Mouse (Mus musculus) intestine, embryonic 15.5 days (tissue): ENCODE measurements around the gene Zfp867. TPM values are rescaled to one million over a fixed set of nuclear protein-coding genes. Genes with fewer than 3 reads are reported as not detected.

Source experiments
- ATAC-seq: fragments of 200-750 bp; cut with Nextera tagmentation; 2 replicates; pipeline ENCODE4 v1.8.0; 2017; ENCODE audit warnings: moderate TSS enrichment, moderate library complexity
- H3K27ac ChIP-seq: fragments of 300-500 bp; sonication (generic); 2 replicates; pipeline ENCODE4 v1.5.1; 2015; ENCODE audit warnings: mild to moderate bottlenecking, inconsistent platforms
- H3K27me3 ChIP-seq: fragments of 300-500 bp; sonication (generic); replicated peaks from 2 replicates; pipeline ENCODE4 v1.6.1; 2015; ENCODE audit warnings: inconsistent platforms
- H3K36me3 ChIP-seq: fragments of 300-500 bp; sonication (generic); 2 replicates; pipeline ENCODE4 v1.6.1; 2015; ENCODE audit warnings: inconsistent platforms
- H3K4me1 ChIP-seq: fragments of 300-500 bp; sonication (generic); replicated peaks from 2 replicates; pipeline ENCODE4 v1.6.1; 2015; ENCODE audit warnings: inconsistent platforms
- H3K4me2 ChIP-seq: fragments of 300-500 bp; sonication (generic); replicated peaks from 2 replicates; pipeline ENCODE4 v1.6.1; 2015; ENCODE audit warnings: mild to moderate bottlenecking, inconsistent platforms
- H3K4me3 ChIP-seq: fragments of 300-500 bp; sonication (generic); replicated peaks from 2 replicates; pipeline ENCODE4 v1.5.1; 2015; ENCODE audit warnings: inconsistent platforms
- H3K9ac ChIP-seq: fragments of 300-500 bp; sonication (generic); 2 replicates; pipeline ENCODE4 v1.6.1; 2015; ENCODE audit warnings: inconsistent platforms
- H3K9me3 ChIP-seq: fragments of 300-500 bp; sonication (generic); 2 replicates; pipeline ENCODE4 v1.6.1; 2016; ENCODE audit warnings: inconsistent platforms
- WGBS: fragments of 180-500 bp; shearing (Covaris S2); methylation state at CpG from one replicate; pipeline ENCODE4 v1.1.7; 2015; 5-methylcytosine and 5-hydroxymethylcytosine counted together
- polyA plus RNA-seq: library from polyadenylated mRNA; unstranded; fragments of >200 nt; fragmentation: Nextera tagmentation; extraction: Ambion mirVana; gene quantifications from 2 replicates; pipeline ENCODE4 v1.2.1, GENCODE M21; 2015

Gene Zfp867
- 4.7 and 5.3 TPM in 2 replicates for polyA plus RNA-seq

- peak; percentile 93 for ATAC-seq
- WGBS = under 1% methylated on average over 19 of the region's 19 CpGs
- H3K9me3 ChIP-seq = no peaks in the 10 kb centered on the region
Observed at GRCm38 (mm10) chr11:59472326-59472677, at the start of gene Zfp867. TSS of gene Zfp867 (minus strand) at chr11:59472474.

GRCm38 (mm10) chr11:59519741-59520495, 47.6 kb upstream of the Zfp867 start:
- 0 out of 2 replicates have a peak, but pooled peaks have one; percentile 51 for ATAC-seq
- Histone ChIP-seq H3K27me3 (no peaks in the 10 kb centered on the region), H3K9ac (no peak overlapping the region), H3K4me1 (0 out of 2 replicates have a peak, but pooled peaks cover 5% of the 10 kb centered on the region), H3K9me3 (no peaks in the 10 kb centered on the region), H3K36me3 (no peaks in the 10 kb centered on the region), H3K4me3 (no peak overlapping the region), H3K4me2 (no peak overlapping the region), H3K27ac (no peak overlapping the region)
- 63% methylated on average over 6 of the region's 6 CpGs for WGBS

More at GRCm38 (mm10) chr11:59472326-59472677, at the start of gene Zfp867:
- Histone ChIP-seq H3K27ac (peak within 1 kb of the TSS; percentile 80), H3K27me3 (no peaks in the 10 kb centered on the region), H3K4me2 (peak within 1 kb of the TSS; percentile 88), H3K9ac (peak within 1 kb of the TSS; percentile 89), H3K4me3 (peak within 1 kb of the TSS; percentile 89), H3K4me1 (peaks cover 4% of the 10 kb centered on the region; the same call in 1 of the 2 replicates), H3K36me3 (no peaks in the 10 kb centered on the region)

GRCm38 (mm10) chr11:59518226-59518625, 46.0 kb upstream of the Zfp867 start:
- 42% methylated on average over 10 of the region's 10 CpGs for WGBS
- Histone ChIP-seq H3K36me3 (no peaks in the 10 kb centered on the region), H3K4me2 (no peak overlapping the region), H3K9ac (no peak overlapping the region), H3K27ac (no peak overlapping the region), H3K4me1 (0 out of 2 replicates have a peak, but pooled peaks cover 5% of the 10 kb centered on the region), H3K27me3 (no peaks in the 10 kb centered on the region), H3K4me3 (no peak overlapping the region), H3K9me3 (no peaks in the 10 kb centered on the region)
- ATAC-seq = no peak

- Histone ChIP-seq H3K4me1 (0 out of 2 replicates have a peak, but pooled peaks cover 5% of the 10 kb centered on the region), H3K36me3 (no peaks in the 10 kb centered on the region), H3K4me2 (no peak overlapping the region), H3K27ac (no peak overlapping the region), H3K9me3 (no peaks in the 10 kb centered on the region), H3K9ac (no peak overlapping the region), H3K27me3 (no peaks in the 10 kb centered on the region), H3K4me3 (no peak overlapping the region)
- WGBS = 93% methylated on average over 1 of the region's 1 CpGs
- ATAC-seq = no peak
Observed at GRCm38 (mm10) chr11:59517441-59517840, 45.2 kb upstream of the Zfp867 start.

GRCm38 (mm10) chr11:59514789-59515188, 42.5 kb upstream of the Zfp867 start:
- no peak overlapping the region for H3K4me3 ChIP-seq
- H3K27me3 ChIP-seq = no peaks in the 10 kb centered on the region
- H3K36me3 ChIP-seq = 0 out of 2 replicates have a peak, but pooled peaks cover 3% of the 10 kb centered on the region
- ATAC-seq = no peak
- H3K9me3 ChIP-seq = no peaks in the 10 kb centered on the region
- 51% methylated on average over 3 of the region's 3 CpGs for WGBS
- H3K9ac ChIP-seq = no peak overlapping the region
- H3K27ac ChIP-seq = no peak overlapping the region
- H3K4me2 ChIP-seq = no peak overlapping the region
- H3K4me1 ChIP-seq = 0 out of 2 replicates have a peak, but pooled peaks cover 3% of the 10 kb centered on the region

- Histone ChIP-seq H3K4me3 (no peak overlapping the region), H3K9ac (no peak overlapping the region), H3K9me3 (no peaks in the 10 kb centered on the region), H3K36me3 (0 out of 2 replicates have a peak, but pooled peaks cover 3% of the 10 kb centered on the region), H3K27me3 (no peaks in the 10 kb centered on the region), H3K27ac (no peak overlapping the region), H3K4me2 (no peak overlapping the region), H3K4me1 (no peaks in the 10 kb centered on the region)
- 59% methylated on average over 6 of the region's 6 CpGs for WGBS
- no peak for ATAC-seq
Observed at GRCm38 (mm10) chr11:59514381-59514780, 42.1 kb upstream of the Zfp867 start.

- H3K4me1 ChIP-seq = peaks cover 3% of the 10 kb centered on the region; the same call in 1 of the 2 replicates
- no peaks in the 10 kb centered on the region for H3K27me3 ChIP-seq
- ATAC-seq = no peak
- WGBS = 89% methylated on average over 3 of the region's 3 CpGs
- 0 out of 2 replicates have a peak, but pooled peaks cover 3% of the 10 kb centered on the region for H3K36me3 ChIP-seq
- H3K9ac ChIP-seq = no peak overlapping the region
- H3K4me2 ChIP-seq = no peak overlapping the region
- H3K9me3 ChIP-seq = no peaks in the 10 kb centered on the region
- H3K4me3 ChIP-seq = no peak overlapping the region
- H3K27ac ChIP-seq = no peak overlapping the region
Observed at GRCm38 (mm10) chr11:59513556-59513955, 41.3 kb upstream of the Zfp867 start.

GRCm38 (mm10) chr11:59512733-59513132, 40.5 kb upstream of the Zfp867 start:
- no peaks in the 10 kb centered on the region for H3K27me3 ChIP-seq
- peaks cover 4% of the 10 kb centered on the region; the same call in 1 of the 2 replicates for H3K4me1 ChIP-seq
- no peak overlapping the region for H3K4me3 ChIP-seq
- 0 out of 2 replicates have a peak, but pooled peaks cover 3% of the 10 kb centered on the region for H3K36me3 ChIP-seq
- no peaks in the 10 kb centered on the region for H3K9me3 ChIP-seq
- no peak overlapping the region for H3K27ac ChIP-seq
- H3K9ac ChIP-seq = no peak overlapping the region
- no peak for ATAC-seq
- WGBS = 85% methylated on average over 10 of the region's 10 CpGs
- H3K4me2 ChIP-seq = no peak overlapping the region

- no peak overlapping the region for H3K4me3 ChIP-seq
- 81% methylated on average over 1 of the region's 1 CpGs for WGBS
- no peaks in the 10 kb centered on the region for H3K9me3 ChIP-seq
- H3K4me1 ChIP-seq = peaks cover 12% of the 10 kb centered on the region
- ATAC-seq = no peak
- no peak overlapping the region for H3K9ac ChIP-seq
- no peak overlapping the region for H3K4me2 ChIP-seq
- no peak overlapping the region for H3K27ac ChIP-seq
- H3K27me3 ChIP-seq = no peaks in the 10 kb centered on the region
- H3K36me3 ChIP-seq = 0 out of 2 replicates have a peak, but pooled peaks cover 3% of the 10 kb centered on the region
Observed at GRCm38 (mm10) chr11:59511558-59511957, 39.3 kb upstream of the Zfp867 start.

- H3K27me3 ChIP-seq = no peaks in the 10 kb centered on the region
- ATAC-seq = peak; percentile 13; the same call in 1 of the 2 replicates
- peaks cover 19% of the 10 kb centered on the region for H3K4me1 ChIP-seq
- peak overlapping the region; percentile 95 for H3K4me2 ChIP-seq
- no peaks in the 10 kb centered on the region for H3K9me3 ChIP-seq
- WGBS = 3% methylated on average over 14 of the region's 14 CpGs
- H3K36me3 ChIP-seq = peaks cover 22% of the 10 kb centered on the region
- H3K9ac ChIP-seq = peak overlapping the region; percentile 97
- peak overlapping the region; percentile 94 for H3K27ac ChIP-seq
- peak overlapping the region; percentile 92 for H3K4me3 ChIP-seq
Observed at GRCm38 (mm10) chr11:59506713-59507074, 34.4 kb upstream of the Zfp867 start.

- H3K36me3 ChIP-seq = peaks cover 22% of the 10 kb centered on the region
- peak overlapping the region; percentile 92 for H3K4me3 ChIP-seq
- WGBS = under 1% methylated on average over 61 of the region's 71 CpGs
- peak overlapping the region; percentile 94 for H3K27ac ChIP-seq
- ATAC-seq = peak; percentile 95
- peaks cover 19% of the 10 kb centered on the region for H3K4me1 ChIP-seq
- H3K4me2 ChIP-seq = peak overlapping the region; percentile 95
- H3K27me3 ChIP-seq = no peaks in the 10 kb centered on the region
- H3K9me3 ChIP-seq = no peaks in the 10 kb centered on the region
- peak overlapping the region; percentile 97 for H3K9ac ChIP-seq
Observed at GRCm38 (mm10) chr11:59505839-59506712, 33.8 kb upstream of the Zfp867 start.

GRCm38 (mm10) chr11:59505351-59505838, 33.1 kb upstream of the Zfp867 start:
- H3K4me2 ChIP-seq = peak overlapping the region; percentile 95
- peak; percentile 72 for ATAC-seq
- peaks cover 19% of the 10 kb centered on the region for H3K4me1 ChIP-seq
- H3K9me3 ChIP-seq = no peaks in the 10 kb centered on the region
- H3K27me3 ChIP-seq = no peaks in the 10 kb centered on the region
- under 1% methylated on average over 21 of the region's 21 CpGs for WGBS
- peak overlapping the region; percentile 97 for H3K9ac ChIP-seq
- H3K4me3 ChIP-seq = peak overlapping the region; percentile 92
- H3K27ac ChIP-seq = peak overlapping the region; percentile 94
- H3K36me3 ChIP-seq = peaks cover 23% of the 10 kb centered on the region
